Mouse (Mus musculus) G1E (cell line): ENCODE results near the gene Cacnb4. TPM values are rescaled to one million over a fixed set of nuclear protein-coding genes. Genes with fewer than 3 reads are reported as not detected.

Experiments used
- ATAC-seq: 2 replicates; pipeline ENCODE4 v1.8.0; 2016; ENCODE audit warnings: mild to moderate bottlenecking; ENCODE audit not compliant: insufficient number of reproducible peaks, poor library complexity, low FRiP score, severe bottlenecking; ENCODE audit errors: extremely low read depth
- DNase-seq: peaks from one replicate; pipeline ENCODE4 v3.0.0; 2012; ENCODE audit warnings: low spot score
- H3K27me3 ChIP-seq: 2 replicates; pipeline ENCODE4 v1.6.1; 2012; ENCODE audit warnings: mild to moderate bottlenecking, low read length, inconsistent platforms; ENCODE audit not compliant: insufficient read depth
- H3K36me3 ChIP-seq: replicated peaks from 2 replicates; pipeline ENCODE3; 2012; ENCODE audit warnings: mild to moderate bottlenecking, inconsistent platforms
- H3K4me1 ChIP-seq: 2 replicates; pipeline ENCODE4 v1.6.1; 2012; ENCODE audit warnings: low read depth, low read length, inconsistent platforms, mixed read lengths; ENCODE audit not compliant: insufficient read depth
- H3K4me3 ChIP-seq: 2 replicates; pipeline ENCODE4 v1.5.1; 2012; ENCODE audit warnings: low read depth, mild to moderate bottlenecking, inconsistent platforms, low read length, moderate library complexity, mixed read lengths
- H3K9me3 ChIP-seq: replicated peaks from 2 replicates; pipeline ENCODE4 v1.6.1; 2012; ENCODE audit warnings: inconsistent platforms
- CTCF ChIP-seq: IDR thresholded peaks from 2 replicates; pipeline ENCODE4 v1.5.1; 2012; ENCODE audit warnings: low read depth, low read length, inconsistent platforms, mixed read lengths
- GATA1 ChIP-seq: IDR thresholded peaks from 2 replicates; pipeline ENCODE4 v1.6.1; 2012; ENCODE audit warnings: borderline replicate concordance, low read length, inconsistent platforms, mixed read lengths
- GATA2 ChIP-seq: IDR thresholded peaks from 2 replicates; pipeline ENCODE4 v1.6.1; 2012; ENCODE audit warnings: low read depth, low read length, inconsistent platforms, borderline replicate concordance
- POLR2AphosphoS5 ChIP-seq: IDR thresholded peaks from 2 replicates; pipeline ENCODE4 v1.6.1; 2012; ENCODE audit warnings: low read depth, low read length, inconsistent platforms; ENCODE audit not compliant: insufficient replicate concordance
- TAL1 ChIP-seq: conservative IDR thresholded peaks from 2 replicates; pipeline ENCODE4 v1.6.1; 2012; ENCODE audit warnings: low read depth, low read length, inconsistent platforms, mixed read lengths
- polyA plus RNA-seq: library from polyadenylated mRNA; stranded (reverse); fragments of >175 nt; gene quantifications from 2 replicates; pipeline ENCODE4 v1.2.3, GENCODE M21; 2012
- total RNA-seq, 2 experiments: library from RNA; stranded (forward) in 1 of 2; stranded (reverse) in 1 of 2; fragments of 200-1000 nt in 1 of 2; fragments of >200 nt in 1 of 2; fragmentation: Nextera tagmentation in 1 of 2; gene quantifications; 2 replicates each; pipeline ENCODE4 v1.2.3; 2014 to 2017

Gene Cacnb4
- total and polyA plus RNA-seq, 3 experiments = 0.01 to 0.15 (median 0.11) TPM

- peaks cover 2% of the 10 kb centered on the region; the same call in 1 of the 2 replicates for H3K27me3 ChIP-seq
- H3K9me3 ChIP-seq = no peaks in the 10 kb centered on the region
- no peaks in the 10 kb centered on the region for H3K36me3 ChIP-seq
- H3K4me1 ChIP-seq = no peaks in the 10 kb centered on the region
- TF ChIP-seq POLR2AphosphoS5 (no peak), TAL1 (no peak), GATA2 (no peak), CTCF (no peak), GATA1 (no peak)
- H3K4me3 ChIP-seq = no peak overlapping the region
- no peak for DNase-seq
- ATAC-seq = no peak
Measured at GRCm38 (mm10) chr2:52504762-52505161, 171.9 kb downstream of the Cacnb4 start.

GRCm38 (mm10) chr2:52499849-52500262 is 176.8 kb downstream of the Cacnb4 start:
- H3K4me3 ChIP-seq = no peak overlapping the region
- no peaks in the 10 kb centered on the region for H3K9me3 ChIP-seq
- no peaks in the 10 kb centered on the region for H3K4me1 ChIP-seq
- ATAC-seq (no peak), DNase-seq (no peak)
- TF ChIP-seq CTCF (no peak), TAL1 (no peak), POLR2AphosphoS5 (no peak), GATA2 (no peak), GATA1 (no peak)
- peaks cover 6% of the 10 kb centered on the region; the same call in 1 of the 2 replicates for H3K27me3 ChIP-seq
- H3K36me3 ChIP-seq = no peaks in the 10 kb centered on the region

DNA sequence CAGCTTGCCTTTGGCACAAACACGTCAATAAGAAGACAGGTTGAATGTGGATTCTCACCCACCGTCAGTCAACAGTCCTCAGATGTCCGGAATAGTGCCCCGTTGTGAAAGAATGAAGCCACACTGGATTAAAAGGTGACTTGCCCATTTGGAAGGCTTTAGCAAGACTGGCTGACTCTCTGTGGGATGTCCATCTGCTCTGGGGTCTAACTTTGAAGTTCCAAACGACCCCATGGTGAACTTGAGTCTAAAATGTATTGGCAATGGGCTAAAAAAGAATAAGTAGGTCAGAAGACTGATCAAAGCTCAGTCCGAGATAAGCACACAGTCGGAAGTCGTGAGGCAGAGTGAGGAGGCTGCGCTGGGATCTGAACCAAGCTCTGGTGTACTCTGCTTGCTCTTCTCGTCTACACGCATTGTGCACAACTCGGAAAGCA is 177.5 kb downstream of the Cacnb4 start:
- TF ChIP-seq TAL1 (no peak), CTCF (no peak), GATA1 (no peak), GATA2 (no peak), POLR2AphosphoS5 (no peak)
- H3K9me3 ChIP-seq = no peaks in the 10 kb centered on the region
- no peaks in the 10 kb centered on the region for H3K4me1 ChIP-seq
- peaks cover 6% of the 10 kb centered on the region; the same call in 1 of the 2 replicates for H3K27me3 ChIP-seq
- no peaks in the 10 kb centered on the region for H3K36me3 ChIP-seq
- DNase-seq (no peak), ATAC-seq (no peak)
- no peak overlapping the region for H3K4me3 ChIP-seq

DNA sequence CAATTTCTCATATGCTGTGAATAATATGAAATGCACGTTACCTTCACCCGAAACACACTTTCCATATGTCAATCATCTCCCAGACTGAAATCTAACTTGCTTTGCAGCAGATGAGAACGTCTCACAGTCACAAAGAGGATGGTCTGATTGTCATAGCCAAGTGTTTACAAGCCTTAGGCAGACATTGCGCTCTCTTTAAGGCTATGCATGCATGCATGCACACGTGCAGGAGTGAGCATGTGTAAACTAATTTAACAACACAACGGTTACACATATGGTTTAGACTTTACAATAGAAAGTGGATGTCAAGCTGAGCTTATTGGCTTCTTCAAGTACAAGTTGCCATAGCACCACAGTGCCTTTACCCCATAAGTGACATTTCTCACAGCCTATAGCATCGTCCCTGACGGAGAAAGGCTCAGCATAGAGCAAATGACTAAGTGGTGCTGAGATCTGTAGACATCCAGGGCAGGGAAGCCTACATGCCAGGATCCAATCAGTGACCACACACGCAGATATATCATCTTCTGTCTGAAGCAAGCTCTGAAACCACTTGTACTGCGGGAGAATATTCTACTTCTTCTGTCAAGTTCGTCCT is 181.4 kb downstream of the Cacnb4 start:
- H3K27me3 ChIP-seq = 0 out of 2 replicates have a peak, but pooled peaks cover 4% of the 10 kb centered on the region
- DNase-seq (no peak), ATAC-seq (no peak)
- no peak overlapping the region for H3K4me3 ChIP-seq
- H3K36me3 ChIP-seq = no peaks in the 10 kb centered on the region
- H3K9me3 ChIP-seq = no peaks in the 10 kb centered on the region
- TF ChIP-seq GATA1 (no peak), POLR2AphosphoS5 (no peak), TAL1 (no peak), GATA2 (no peak), CTCF (no peak)
- no peaks in the 10 kb centered on the region for H3K4me1 ChIP-seq

GRCm38 (mm10) chr2:52494274-52494673 is 182.4 kb downstream of the Cacnb4 start:
- no peak overlapping the region for H3K4me3 ChIP-seq
- H3K9me3 ChIP-seq = no peaks in the 10 kb centered on the region
- H3K27me3 ChIP-seq = 0 out of 2 replicates have a peak, but pooled peaks cover 4% of the 10 kb centered on the region
- H3K36me3 ChIP-seq = no peaks in the 10 kb centered on the region
- DNase-seq = no peak
- no peaks in the 10 kb centered on the region for H3K4me1 ChIP-seq
- ATAC-seq = no peak
- TF ChIP-seq POLR2AphosphoS5 (no peak), GATA1 (no peak), TAL1 (no peak), CTCF (no peak), GATA2 (no peak)

DNA sequence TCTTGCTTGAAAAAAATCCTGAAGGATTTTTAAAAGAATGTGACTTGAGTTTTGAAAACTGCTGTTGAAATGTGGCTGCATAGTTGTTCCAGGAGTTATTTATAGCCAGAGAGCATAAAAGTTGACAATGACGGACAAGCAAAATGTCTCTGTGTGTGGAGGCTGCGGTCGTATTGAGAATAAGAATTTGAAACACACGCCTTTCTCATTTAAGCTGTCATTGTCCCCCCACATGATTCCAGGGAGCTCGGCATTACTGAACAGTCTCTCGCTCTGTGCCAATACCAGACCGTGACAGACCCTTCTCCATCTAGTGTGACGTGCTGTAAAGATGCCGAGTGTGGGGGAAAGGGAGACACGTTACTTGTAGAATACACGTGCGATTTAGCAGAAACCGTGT is 183.8 kb downstream of the Cacnb4 start:
- H3K27me3 ChIP-seq = 0 out of 2 replicates have a peak, but pooled peaks cover 4% of the 10 kb centered on the region
- no peak for TF ChIP-seq GATA1
- TF ChIP-seq GATA2 = no peak
- no peak for TF ChIP-seq CTCF
- TF ChIP-seq POLR2AphosphoS5 = no peak
- TF ChIP-seq TAL1 = no peak
- H3K4me1 ChIP-seq = no peaks in the 10 kb centered on the region
- H3K9me3 ChIP-seq = no peaks in the 10 kb centered on the region
- ATAC-seq (no peak), DNase-seq (no peak)
- no peak overlapping the region for H3K4me3 ChIP-seq
- H3K36me3 ChIP-seq = no peaks in the 10 kb centered on the region
